Mouse (Mus musculus) gastrocnemius, adult 2 months (tissue): ENCODE data around the gene Tmem185a. TPM values are rescaled to one million over a fixed set of nuclear protein-coding genes. Genes with fewer than 3 reads are reported as not detected.
A peak's percentile ranks its signal among the peaks of the same experiment; 100 is the strongest.
"Not testable (repeated sequence)": the region's sequence is repeated elsewhere in the genome, so short reads cannot be mapped to it uniquely, and the experiment has no call there.

Source experiments
- DNase-seq: peaks from one replicate; pipeline ENCODE4 v3.0.0; 2022
- H3K27ac ChIP-seq: fragments of 200-600 bp; 2 replicates; pipeline ENCODE4 v1.8.1; 2022; ENCODE audit warnings: mild to moderate bottlenecking
- H3K4me3 ChIP-seq: fragments of 200-600 bp; 2 replicates; pipeline ENCODE4 v1.8.1; 2022; ENCODE audit warnings: mild to moderate bottlenecking, moderate library complexity
- CTCF ChIP-seq: fragments of 200-600 bp; IDR thresholded peaks from 2 replicates; pipeline ENCODE4 v1.8.1; 2022; ENCODE audit warnings: antibody characterized with exemption, mild to moderate bottlenecking, moderate library complexity
- intact Hi-C: fragments of 180-260 bp; cut with DNase I; formaldehyde crosslinking; loops from one replicate; pipeline ENCODE4 v1.15.1; 2025
- long read RNA-seq, 2 experiments: library from polyadenylated mRNA; stranded (forward); transcript quantifications; one replicate each; pipeline ENCODE4 v2.0.0; 2021
- total RNA-seq, 2 experiments: library from RNA; stranded (reverse); gene quantifications; 2 replicates each; pipeline ENCODE4 v1.2.3; 2021

The Tmem185a gene
- total RNA-seq = 10 to 100 TPM; 37.3 to 41.6 TPM
- long read RNA-seq, experiment 1, transcript Tmem185a-201 (6 exons, 2,429 nt) = minor isoform, 6 of 79 reads
- long read RNA-seq, experiment 1, transcript Tmem185a-202 (7 exons, 1,307 nt) = major isoform, 61 of 79 reads
- long read RNA-seq, experiment 1, partial matches to known transcripts = 1 of 79 reads
- long read RNA-seq, experiment 1, other reads (novel, unspliced or antisense) = 11 of 79 reads
- long read RNA-seq, experiment 2, transcript Tmem185a-202 (7 exons, 1,307 nt) = major isoform, 40 of 56 reads
- long read RNA-seq, experiment 2, partial matches to known transcripts = 0 of 56 reads
- long read RNA-seq, experiment 2, other reads (novel, unspliced or antisense) = 14 of 56 reads

DNA sequence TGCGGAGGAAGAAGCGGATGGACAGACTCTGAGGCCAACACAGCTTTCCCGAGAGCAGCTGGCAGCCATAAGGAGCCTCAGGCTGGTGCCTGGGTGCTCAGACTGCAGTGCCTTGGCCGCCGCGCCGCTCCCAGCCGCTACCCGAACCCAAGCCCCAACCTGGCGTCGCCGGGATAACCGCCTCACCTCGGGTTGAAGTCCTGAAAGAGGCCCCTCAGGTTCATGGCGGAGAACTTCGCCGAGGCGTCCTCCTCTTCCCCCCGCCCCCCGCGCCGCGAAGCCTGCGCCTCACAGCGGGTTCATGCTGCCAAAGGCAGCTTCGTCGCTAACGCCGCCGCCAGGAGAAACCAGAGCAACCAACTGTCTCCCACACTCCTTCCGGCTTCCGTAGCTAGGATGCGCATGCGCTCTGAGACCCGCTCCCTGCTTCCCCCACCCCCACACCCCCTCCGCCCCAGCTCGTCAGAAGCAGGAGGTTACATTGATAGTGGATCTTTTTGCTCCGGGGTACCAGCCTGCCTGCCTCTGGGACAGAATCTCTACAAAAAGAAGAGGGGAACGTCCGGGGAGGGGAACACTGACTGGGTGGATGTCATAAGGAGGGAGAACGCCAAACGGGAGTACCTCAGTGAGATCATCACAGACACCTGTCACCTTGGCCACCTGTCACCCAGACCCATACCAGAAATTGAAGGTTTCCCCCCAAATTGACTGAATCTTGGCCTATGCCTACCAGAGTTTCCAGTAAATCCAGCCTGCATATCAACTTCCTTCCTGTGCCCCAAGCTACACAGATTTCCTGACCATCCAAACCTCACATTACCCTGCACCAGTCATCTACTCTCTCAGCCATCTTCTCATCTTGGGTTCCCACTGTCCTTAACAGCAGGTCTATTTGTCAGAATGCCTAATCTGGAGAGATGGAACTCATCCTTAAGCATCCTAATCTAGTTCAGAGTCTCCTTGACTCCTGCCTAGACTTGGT lies at the start of gene Tmem185a:
TSS of gene Tmem185a (minus strand) at position 389 of the 985 bp plus-strand sequence.
- intact Hi-C loops = loop anchor here (1.0 kb wide), 1 partner anchor 92 kb away; the partner anchor contains the start of gene 1110012L19Rik
- Histone ChIP-seq H3K4me3 (peak within 1 kb of the TSS; percentile 86), H3K27ac (peak within 1 kb of the TSS; percentile 89)
- 0 out of 2 replicates have a peak, but pooled peaks have one; percentile 9 for TF ChIP-seq CTCF
- peak; percentile 92 for DNase-seq

DNA sequence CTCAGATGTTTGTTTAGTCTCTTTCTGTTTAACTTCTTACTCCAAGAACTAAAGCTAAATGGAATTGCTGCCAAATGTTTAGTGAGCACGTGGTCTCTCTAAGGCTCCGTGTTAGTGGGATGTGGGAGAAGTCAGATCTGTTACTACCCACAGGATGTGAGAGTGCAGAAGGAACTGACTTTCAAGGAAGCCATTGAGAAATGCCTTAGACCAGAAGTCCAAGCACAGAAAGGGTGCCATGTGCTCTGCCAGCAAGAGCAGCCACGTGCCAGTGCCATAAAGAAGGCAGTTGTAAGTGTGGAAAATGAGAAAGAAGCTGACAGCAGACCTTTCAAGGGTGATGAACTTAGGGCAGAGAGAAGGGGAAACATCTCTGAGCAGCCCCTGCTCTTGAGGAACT lies 37.4 kb upstream of the Tmem185a start:
- H3K4me3 ChIP-seq, H3K27ac ChIP-seq, intact Hi-C loops, DNase-seq: not testable (repeated sequence)

DNA sequence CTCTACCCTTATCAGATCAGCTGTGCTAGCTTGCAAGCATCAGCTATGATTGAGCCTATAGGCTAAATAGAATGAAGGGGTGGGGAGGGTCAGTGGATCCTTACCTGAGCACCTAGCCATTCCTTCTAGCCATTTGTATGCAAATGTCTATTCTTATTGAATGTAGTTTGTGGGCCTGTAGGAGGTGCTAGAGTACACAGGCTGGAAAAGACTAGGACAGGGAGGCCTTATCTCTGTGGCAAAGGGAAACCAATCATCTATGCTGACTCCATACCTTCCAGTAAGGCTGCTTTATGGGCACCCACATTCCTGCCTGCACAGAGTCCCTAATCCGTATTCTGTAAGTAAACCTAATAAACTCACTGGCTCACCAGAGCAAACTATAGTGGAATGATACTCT lies 10.3 kb upstream of the Tmem185a start:
- DNase-seq, H3K27ac ChIP-seq, H3K4me3 ChIP-seq, intact Hi-C loops: not testable (repeated sequence)

DNA sequence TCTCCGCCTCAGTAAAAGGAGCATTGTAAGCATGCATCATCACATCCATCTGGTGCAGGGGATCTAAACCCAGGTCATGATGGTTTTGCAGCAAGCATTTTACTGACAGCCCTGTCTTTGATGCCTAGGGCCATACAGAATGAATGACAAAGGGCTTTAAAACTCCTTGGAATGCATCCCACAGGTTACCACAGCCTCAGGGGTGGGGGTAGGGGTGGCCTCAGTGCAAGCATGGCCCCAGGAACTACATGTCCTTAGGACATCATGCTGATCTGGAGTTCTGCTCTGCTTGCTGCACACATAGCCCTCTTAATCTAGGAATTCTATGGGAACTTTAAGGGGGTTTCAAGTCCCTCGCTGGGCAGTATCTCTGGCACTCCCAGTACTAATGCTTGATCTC lies 5.2 kb upstream of the Tmem185a start:
- Histone ChIP-seq H3K27ac (no peak overlapping the region), H3K4me3 (no peak overlapping the region)
- no peak for TF ChIP-seq CTCF
- intact Hi-C loops = no loop called here
- no peak for DNase-seq

DNA sequence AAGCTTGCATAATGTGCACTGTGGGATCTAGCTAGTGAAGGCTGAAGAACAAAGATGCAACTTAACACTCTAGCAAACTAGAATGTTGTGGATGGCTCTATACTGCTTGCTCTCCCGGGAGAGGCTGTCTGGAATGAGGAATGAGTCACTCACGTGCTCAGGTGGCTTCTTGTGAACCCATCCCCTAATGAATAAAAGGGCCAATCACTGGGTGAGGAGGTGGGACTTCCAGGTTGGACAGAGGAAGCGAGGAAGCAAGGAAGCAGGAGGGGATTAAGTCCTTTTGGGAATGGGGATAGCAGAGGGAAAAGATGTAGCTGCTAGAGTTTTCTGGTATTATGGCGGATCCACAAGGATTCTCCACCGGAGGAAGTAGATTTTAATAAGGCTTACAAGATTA lies 1.7 kb upstream of the Tmem185a start:
- TF ChIP-seq CTCF = no peak
- no peak for DNase-seq
- no peak overlapping the region for H3K27ac ChIP-seq
- intact Hi-C loops = no loop called here
- no peak overlapping the region for H3K4me3 ChIP-seq

DNA sequence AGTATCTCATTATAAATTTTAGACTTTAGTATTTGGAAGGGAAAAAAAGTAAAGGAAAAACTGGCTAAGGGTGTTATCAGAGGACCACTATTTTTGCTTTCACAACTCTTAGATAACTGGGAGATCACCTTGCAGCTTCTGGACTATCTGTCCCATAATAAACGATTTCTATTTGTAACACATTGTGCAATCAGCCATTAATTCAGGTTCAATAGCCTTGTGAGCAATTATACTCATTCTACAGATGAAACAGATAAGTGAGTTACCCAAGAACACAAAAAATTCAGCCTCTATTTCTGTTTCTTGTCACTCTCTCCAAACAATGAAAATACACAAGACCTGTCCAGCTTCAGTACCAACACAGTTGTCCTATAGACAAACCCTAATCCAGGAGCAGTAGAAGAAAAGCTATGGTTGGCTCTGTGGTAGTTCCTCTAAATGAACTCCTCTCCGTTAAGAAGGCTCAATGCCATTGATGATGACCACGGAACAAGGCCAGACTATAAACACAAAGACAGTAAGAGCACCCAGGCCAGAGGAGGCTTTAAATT lies 1.7 kb downstream of the Tmem185a start:
- intact Hi-C loops = no loop called here
- TF ChIP-seq CTCF = no peak
- H3K4me3 ChIP-seq = peak overlapping the region; percentile 86
- no peak for DNase-seq
- 0 out of 2 replicates have a peak overlapping the region, but pooled peaks have one; percentile 89 for H3K27ac ChIP-seq

DNA sequence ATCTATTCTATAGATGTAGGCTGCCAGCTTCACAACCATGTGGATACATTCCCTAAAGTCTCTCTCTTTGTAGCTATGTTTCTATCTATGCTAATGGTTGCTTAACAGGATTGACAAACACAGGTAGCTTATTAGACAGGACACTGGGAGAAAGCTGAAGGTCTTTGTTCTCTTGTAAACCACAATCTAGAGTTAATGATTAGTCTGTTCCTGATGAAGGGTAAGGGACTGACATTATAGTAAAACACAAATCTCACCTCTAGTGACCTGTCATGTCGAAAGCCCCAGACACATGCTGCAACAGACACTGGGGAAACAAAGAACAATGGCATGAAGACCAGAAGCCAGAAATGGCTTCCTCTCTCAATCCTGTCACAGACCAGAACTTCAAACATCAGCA lies 10.1 kb downstream of the Tmem185a start:
- intact Hi-C loops = no loop called here
- no peak overlapping the region for H3K4me3 ChIP-seq
- no peak for TF ChIP-seq CTCF
- H3K27ac ChIP-seq = no peak overlapping the region
- DNase-seq = no peak

DNA sequence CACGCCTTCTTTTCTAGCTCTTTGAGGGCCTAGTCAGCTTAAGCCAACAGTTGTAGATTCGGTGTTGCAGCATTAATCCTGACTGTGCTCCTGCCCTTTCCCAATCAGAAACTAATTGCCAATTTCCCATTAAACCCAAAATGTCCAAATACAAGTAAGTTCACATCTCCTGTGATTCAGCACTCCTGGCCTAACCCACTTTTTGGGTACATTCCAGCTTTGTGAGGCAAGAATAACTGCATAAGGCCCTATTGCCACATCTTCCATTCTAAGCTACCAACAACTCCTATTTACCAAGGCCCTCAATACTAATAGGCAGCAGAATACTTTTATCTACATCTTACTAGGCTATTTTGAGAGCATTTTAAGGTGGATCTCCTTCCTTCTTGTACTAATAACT lies 11.5 kb downstream of the Tmem185a start:
- DNase-seq = no peak
- Histone ChIP-seq H3K4me3 (no peak overlapping the region), H3K27ac (no peak overlapping the region)
- intact Hi-C loops = no loop called here
- TF ChIP-seq CTCF = no peak

DNA sequence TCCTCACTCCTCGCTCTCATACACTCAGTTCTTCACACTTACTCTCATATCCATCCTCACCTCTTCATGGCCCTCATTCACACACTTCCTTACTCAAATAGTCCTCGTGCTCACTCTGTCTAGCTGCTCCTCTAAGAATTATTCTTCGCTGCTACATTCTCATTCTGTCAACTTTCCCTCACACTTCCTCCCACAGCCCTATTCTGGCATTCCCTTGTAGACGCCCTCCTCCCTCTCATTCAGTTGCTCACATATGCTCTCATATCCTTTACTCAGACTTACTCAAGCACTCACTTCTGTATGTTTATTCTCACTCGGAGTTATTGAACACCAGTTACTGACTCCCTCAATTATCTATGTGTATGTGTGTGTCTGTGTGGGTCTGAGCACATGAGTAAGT lies 13.4 kb downstream of the Tmem185a start:
- H3K4me3 ChIP-seq = no peak overlapping the region
- intact Hi-C loops = no loop called here
- no peak overlapping the region for H3K27ac ChIP-seq
- TF ChIP-seq CTCF = no peak
- no peak for DNase-seq

DNA sequence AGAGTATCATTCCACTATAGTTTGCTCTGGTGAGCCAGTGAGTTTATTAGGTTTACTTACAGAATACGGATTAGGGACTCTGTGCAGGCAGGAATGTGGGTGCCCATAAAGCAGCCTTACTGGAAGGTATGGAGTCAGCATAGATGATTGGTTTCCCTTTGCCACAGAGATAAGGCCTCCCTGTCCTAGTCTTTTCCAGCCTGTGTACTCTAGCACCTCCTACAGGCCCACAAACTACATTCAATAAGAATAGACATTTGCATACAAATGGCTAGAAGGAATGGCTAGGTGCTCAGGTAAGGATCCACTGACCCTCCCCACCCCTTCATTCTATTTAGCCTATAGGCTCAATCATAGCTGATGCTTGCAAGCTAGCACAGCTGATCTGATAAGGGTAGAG lies 24.6 kb downstream of the Tmem185a start:
- H3K27ac ChIP-seq, intact Hi-C loops, DNase-seq, H3K4me3 ChIP-seq: not testable (repeated sequence)

DNA sequence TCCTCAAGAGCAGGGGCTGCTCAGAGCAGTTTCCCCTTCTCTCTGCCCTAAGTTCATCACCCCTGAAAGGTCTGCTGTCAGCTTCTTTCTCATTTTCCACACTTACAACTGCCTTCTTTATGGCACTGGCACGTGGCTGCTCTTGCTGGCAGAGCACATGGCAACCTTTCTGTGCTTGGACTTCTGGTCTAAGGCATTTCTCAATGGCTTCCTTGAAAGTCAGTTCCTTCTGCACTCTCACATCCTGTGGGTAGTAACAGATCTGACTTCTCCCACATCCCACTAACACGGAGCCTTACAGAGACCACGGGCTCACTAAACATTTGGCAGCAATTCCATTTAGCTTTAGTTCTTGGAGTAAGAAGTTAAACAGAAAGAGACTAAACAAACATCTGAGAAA lies 51.5 kb downstream of the Tmem185a start:
- H3K27ac ChIP-seq, intact Hi-C loops, H3K4me3 ChIP-seq, DNase-seq: not testable (repeated sequence)

Other genes starting within 250 kb of the Tmem185a start
- 10 to 100 TPM; 17.3 to 18.9 TPM for gene Ids, start 112.1 kb downstream of the Tmem185a start, total RNA-seq
- gene 1110012L19Rik, start 91.3 kb downstream of the Tmem185a start, total RNA-seq = 10 to 100 TPM; 13.6 to 21.9 TPM